Mouse (Mus musculus) right cerebral cortex, postnatal 36 days (tissue): ENCODE data around the gene Tsen15.

ENCODE experiments used
- DNase-seq, 2 experiments: peaks; one replicate each; pipeline ENCODE4 v3.0.0; 2022; ENCODE audit warnings: low spot score in 2 of 2, mixed read lengths in 1 of 2

Gene Tsen15

DNA sequence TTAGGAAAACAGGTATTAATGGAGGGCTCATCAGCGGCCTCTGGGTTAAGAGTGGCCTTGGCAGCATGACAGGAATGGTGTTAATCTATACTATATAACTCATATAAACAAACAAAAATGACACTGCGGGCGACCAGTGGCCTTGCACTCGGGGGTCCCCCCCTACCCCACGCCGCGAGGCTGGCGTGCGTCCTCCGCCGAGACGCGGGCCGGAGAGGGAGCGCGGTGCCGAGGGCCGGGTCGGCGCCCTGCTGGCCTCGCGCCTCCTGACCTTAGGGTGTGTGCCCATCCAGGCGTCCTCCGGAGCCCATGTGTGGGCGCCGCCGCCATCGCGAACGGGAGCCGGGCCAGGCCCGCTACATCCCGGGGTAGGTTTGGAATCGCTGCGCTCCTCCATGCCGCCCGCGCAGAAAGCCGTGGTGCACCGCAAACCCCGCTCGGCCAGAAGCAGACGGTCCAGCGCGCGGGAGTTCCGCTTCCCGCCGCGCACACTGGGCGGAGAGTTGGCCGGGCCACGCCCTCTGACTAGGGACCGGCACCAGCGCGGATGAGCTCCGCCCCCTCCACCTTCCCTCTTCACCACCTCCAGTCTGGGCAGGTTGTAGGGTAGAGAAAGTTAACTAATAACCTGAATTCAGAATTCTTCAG, at the start of gene Tsen15:
TSS of gene Tsen15 (minus strand) at position 501 of the 648 bp plus-strand sequence.
- peak; percentile 76 to 79 for DNase-seq

GRCm38 (mm10) chr1:152434166-152434565, 47.7 kb upstream of the Tsen15 start:
- no peak for DNase-seq

- no peak for DNase-seq
Measured at GRCm38 (mm10) chr1:152429805-152430204, 43.3 kb upstream of the Tsen15 start.

DNA sequence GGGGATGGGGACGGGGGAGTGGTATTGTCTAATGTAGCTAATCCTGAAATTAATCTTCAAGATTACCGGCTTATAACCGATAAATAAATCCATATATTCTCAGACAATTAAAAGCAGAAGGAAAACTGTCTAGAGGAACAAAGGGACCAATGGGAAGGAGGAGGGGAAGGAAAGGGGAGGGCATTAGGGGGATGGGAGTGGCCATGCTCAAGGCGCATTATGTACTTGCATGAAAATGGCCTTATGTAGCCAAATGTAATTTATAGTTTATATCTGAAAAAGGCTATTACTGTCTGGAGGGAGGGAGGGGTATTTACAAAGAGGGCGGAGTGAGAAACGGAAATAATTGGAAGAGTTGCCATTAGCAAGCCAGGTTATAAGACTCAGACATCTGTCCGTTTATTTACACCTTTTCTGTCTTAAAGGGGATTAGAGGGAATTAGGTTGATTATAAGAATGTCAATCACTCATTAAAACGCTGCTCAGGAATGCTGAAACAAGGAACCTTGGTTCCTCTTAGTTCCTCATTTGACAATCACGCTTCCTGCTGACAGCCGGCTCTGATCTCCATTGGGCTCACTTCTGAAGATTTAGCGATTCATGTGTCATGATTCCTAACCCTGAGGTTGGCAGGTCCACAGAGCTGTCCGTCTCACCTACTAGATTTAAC, 41.6 kb upstream of the Tsen15 start:
- DNase-seq, result no peak

DNA sequence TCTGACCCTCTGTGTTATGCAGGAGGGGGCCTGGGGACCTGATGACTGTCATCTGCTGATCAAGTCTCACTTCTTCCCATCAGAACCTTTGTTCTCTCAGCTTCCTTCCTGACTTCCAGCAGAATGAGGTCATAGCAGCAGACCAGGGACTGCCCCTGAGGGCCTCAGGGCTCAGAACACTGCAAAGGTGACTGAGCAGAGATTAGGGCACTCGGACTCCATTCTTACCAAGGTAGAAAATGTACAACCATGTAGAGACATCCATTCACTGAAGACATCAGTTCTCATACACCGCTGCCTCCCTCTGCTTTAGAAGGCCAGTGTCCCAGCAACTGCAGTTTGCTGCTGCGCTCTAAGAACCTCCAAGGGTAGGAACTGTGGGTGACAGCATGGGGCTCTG, 36.6 kb upstream of the Tsen15 start:
- DNase-seq, result no peak

DNA sequence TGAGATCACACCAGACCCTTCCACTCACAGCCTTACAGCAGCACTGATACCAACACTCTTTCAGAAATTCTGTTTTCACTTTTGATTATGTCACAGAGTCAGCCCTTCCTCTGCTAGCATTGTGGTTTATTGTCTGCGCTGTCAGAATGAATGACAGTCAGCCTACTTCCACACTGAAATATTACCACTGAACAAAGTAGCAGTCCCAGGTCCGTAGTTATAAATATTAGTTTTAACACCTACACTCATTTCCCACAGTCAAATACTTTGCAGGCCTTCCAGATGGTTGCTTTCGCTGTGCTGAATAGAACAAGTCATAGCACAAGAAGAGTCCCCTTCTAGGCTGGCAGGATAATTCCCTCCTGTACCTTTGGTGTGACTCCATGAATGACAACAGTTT, 35.8 kb upstream of the Tsen15 start:
- no peak for DNase-seq

- DNase-seq, result no peak
Measured at GRCm38 (mm10) chr1:152417602-152418001, 31.1 kb upstream of the Tsen15 start.

DNA sequence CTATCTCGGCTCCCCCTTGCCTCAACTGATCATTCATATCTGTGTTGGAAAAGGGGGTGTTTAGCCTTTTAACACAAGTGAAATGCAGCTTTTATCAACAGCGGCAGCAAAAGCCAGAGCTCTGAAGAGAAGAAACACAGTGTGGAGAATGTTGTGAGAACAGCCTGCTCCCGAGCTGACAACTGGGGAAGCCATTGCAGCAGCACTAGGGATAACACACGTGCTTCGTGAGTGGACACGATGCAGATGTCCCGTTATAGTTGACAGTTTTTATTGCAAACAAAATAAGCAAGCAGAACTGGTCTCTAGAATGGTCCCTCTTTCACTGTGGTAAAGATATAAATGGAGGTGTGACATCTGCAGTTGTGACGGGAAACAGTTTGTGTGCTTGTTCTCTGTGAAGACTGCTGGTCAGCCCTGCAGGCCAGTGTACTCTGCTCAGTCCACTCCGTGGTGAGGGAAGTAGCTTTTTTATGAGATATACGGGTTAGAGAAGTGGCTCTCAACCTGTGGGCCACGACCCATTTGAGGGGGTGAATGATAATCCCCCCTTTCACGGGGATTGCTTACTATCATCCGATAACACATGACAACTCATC, 29.9 kb upstream of the Tsen15 start:
- DNase-seq, result no peak

GRCm38 (mm10) chr1:152414451-152414850, 28.0 kb upstream of the Tsen15 start:
- DNase-seq, result peak in 1 of 2 experiments; percentile 14

DNA sequence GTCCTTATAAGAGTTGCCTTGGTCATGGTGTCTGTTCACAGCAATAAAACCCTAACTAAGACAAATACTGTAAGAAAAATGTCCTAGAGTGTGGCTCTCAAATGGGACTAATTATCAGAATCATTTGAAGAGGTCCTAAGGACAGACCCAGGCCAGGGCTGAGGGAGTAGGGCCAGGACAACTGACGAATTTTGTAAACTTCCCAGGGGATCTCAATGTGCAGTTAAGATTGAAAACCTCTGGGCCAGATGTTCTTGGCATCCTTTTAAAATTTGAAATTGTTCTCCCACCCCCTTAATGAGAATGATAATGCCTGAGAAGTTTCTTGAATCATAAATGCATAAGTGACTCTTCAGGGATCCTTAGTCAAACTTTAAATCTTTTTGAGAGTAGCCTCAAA, 27.5 kb upstream of the Tsen15 start:
- no peak for DNase-seq

DNA sequence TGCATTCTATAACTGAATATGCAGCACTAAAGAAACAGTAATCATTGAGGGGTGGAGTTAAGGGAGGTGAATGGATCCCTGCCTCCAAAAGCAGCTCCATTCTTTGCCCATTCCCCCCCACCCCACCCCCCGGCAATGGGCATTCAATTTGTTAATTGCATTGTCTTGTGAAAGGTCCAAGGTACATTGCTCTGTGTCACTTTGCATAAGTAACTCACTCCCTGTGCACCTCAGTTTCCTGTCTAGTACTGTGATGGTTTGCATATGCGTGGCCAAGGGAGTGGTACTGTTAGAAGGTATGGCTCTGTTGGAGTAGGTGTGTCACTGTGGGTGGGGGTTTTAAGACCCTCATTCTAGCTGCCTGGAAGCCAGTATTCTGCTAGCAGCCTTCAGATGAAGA, 26.6 kb upstream of the Tsen15 start:
- no peak for DNase-seq

GRCm38 (mm10) chr1:152410657-152411056, 24.2 kb upstream of the Tsen15 start:
- DNase-seq, result peak; percentile 7 to 32

DNA sequence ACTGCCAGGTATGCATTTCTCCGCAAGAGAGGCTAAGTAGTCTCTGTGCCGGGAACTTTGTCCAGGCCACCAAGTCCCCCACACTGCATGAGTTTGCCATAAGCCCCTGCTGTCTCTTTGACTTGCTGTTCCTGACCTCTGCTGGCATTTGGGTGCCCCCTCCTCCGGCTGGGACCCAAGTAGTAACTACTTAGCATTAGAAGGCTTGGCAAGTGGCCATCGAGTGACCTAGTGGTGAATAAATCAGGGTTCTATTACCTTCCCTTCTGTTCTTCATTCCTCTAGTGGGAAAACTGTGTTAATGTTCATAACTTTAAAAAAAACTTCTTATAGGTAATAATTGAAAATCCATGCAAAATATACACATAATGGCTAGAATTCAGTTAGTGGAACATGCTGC, 22.9 kb upstream of the Tsen15 start:
- no peak for DNase-seq

GRCm38 (mm10) chr1:152407021-152407946, 20.8 kb upstream of the Tsen15 start:
- DNase-seq, result no peak

DNA sequence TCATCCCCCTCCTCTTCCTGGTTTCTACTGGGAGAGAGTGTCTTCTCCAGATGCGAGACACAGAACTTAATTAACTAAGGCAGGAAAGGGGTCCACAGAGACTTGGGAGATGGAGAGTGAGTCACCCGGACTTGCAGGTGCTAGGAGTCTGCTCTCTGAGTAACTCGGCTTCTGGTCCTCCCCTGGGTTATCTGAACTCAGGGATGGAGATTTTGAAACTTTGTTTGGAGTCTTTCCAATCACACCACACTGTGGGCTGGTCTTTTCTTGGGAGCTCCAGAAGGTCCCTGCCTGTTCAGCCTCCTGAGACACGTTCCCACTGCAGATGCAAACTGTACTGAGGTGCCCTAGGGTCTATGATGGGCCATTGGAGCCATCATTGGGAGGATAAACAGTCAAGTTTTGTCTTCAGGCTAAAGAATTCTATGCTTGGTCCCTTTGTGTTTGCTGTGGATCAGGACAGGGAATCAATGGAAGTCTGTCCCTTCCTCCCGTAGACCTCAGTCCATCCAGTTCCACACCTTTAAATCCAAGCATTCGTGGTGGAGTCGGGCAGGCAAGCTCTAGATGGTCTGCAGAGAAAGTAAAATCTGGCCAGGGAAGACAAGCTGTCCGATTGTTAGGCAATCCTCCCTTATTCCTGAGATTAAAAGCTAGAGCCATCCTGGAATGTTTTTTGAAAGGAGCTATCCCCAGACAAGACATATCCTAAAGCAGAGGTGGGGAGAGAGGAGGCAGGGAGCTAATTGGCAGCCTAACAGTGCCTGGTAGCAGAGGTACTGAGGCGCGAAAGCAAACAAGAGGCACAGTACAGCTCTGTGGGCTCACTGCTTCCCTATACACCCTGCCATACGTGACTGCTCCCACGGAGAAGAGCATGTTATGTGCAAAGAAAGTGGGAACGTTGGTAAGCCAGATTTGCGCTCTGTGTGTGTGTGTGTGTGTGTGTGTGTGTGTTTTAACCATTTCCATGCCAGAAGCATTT, 14.4 kb upstream of the Tsen15 start:
- peak; percentile 44 to 57 for DNase-seq

DNA sequence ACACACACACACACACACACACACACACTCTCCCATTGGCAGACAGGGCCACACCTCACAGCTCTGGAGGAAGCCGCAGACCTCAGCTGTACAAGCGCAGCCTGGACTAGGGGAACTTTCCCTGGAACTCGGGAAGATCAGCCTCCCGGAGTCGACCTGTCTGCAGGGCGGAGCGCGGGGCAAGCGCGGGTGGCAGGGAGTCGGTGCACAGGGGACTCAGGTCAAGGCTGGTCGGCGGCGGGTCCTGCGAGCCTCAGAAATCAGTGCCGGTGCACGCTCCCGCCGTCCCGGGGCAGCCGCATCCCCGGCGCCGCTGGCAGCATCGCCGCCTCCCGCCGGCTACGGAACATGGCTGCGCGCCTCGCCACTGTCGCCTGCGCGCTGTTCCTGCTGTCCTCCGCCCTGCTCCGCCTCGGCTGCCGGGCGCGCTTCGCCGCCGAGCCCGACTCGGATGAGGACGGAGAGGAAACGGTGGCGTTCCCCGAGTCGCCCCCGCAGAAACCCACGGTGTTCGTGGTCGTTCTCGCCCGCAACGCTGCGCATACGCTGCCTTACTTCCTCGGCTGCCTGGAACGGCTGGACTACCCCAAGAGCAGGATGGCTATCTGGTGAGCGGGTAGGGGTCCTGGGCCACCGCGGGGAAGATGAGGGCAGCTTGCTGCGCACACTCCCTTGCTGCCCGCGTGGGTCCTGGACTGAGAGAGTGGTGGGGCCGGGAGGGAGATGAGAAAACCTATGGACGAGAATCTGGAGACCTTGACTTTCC, 13.5 kb upstream of the Tsen15 start, which contains the start of gene Colgalt2:
TSS of gene Colgalt2 (plus strand) at position 41 of the 766 bp plus-strand sequence.
- peak; percentile 18 to 36 for DNase-seq

DNA sequence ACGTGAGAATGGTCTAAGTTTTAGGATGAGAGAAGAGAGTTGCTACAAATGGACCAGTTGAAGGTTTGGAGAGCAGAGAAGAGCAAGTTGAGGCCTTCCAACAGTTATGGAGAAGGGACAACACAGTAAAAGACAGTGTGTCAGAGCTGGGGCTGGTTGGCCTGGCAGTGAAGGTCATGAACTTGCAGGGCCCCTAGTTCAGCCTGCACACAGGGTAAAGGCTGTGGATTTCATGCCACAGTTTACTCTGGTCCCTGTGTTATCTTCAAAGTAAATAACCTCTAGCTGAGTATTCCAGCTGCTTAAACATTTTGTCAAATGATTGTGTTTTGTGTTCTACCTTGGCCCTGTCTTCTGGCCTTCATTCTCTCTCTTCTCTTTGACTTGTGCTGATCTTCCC, 12.2 kb upstream of the Tsen15 start:
- no peak for DNase-seq

GRCm38 (mm10) chr1:152394956-152395515, 8.5 kb upstream of the Tsen15 start:
- no peak for DNase-seq

GRCm38 (mm10) chr1:152394137-152394536, 7.6 kb upstream of the Tsen15 start:
- peak; percentile 37 to 61 for DNase-seq

- no peak for DNase-seq
Measured at GRCm38 (mm10) chr1:152389271-152389670, 2.8 kb upstream of the Tsen15 start.
